15 mouse cellular contexts compared by ENCODE assay signal in genomic region chr7:56801841-56802240, GRCm38 (mm10).
A peak's percentile ranks its signal among the peaks of the same experiment; 100 is the strongest.
DNase-seq lines count a peak whose midpoint lies in the region.
"Had no signal": no experiment of that assay in that cellular context is flagged by ENCODE, and none has a peak within 500 bp of the region (broad histone marks: within the 10 kb centered on the region; RNA-seq: fewer than 3 reads in every experiment).

No protein-coding gene starts in this region.

- intact Hi-C loops in left cerebral cortex, postnatal 14 days (cut with DNase I) = no loop called here

- DNase-seq in layer of hippocampus, adult 11-12 months (ENCODE audit: low spot score) = peak; percentile 21
- no peak for DNase-seq in layer of hippocampus, postnatal 25 days (ENCODE audit: extremely low spot score in 1 of 2, low spot score in 1 of 2)
- peak; percentile 17 to 29 for DNase-seq in layer of hippocampus, adult 8-10 months (ENCODE audit: low spot score in 2 of 2)
- peak; percentile 18 to 33 for DNase-seq in layer of hippocampus, postnatal 36 days
- DNase-seq in MN1 (ENCODE audit: low spot score) = no peak
- DNase-seq in left cerebral cortex, postnatal 14 days (ENCODE audit: low spot score in 2 of 2) = no peak
- DNase-seq: adrenal gland, adult 8-10 months; adrenal gland, postnatal 25 days; B cell, adult 2 months; cerebellum, adult 2 months; cerebellum, adult 9-11 months; cerebellum, postnatal 25 days; gastrocnemius, adult 2 months; gastrocnemius, postnatal 14 days; heart, adult 11 months had no signal

Comparison
In these comparisons a context has a peak if more than half of its experiments do, and no peak if none do; other contexts are left out.
1. DNase-seq: peak in layer of hippocampus, adult 11-12 months (single experiment), layer of hippocampus, adult 8-10 months (2 of 2) and layer of hippocampus, postnatal 36 days (2 of 2); none in layer of hippocampus, postnatal 25 days (0 of 2), MN1 (single experiment) and left cerebral cortex, postnatal 14 days (0 of 2).